Mouse (Mus musculus): ENCODE results near the gene Hist2h2aa2.
"Not testable (repeated sequence)": the region's sequence is repeated elsewhere in the genome, so short reads cannot be mapped to it uniquely, and the experiment has no call there.

Gene Hist2h2aa2

GRCm38 (mm10) chr3:96261623-96262022, 21.5 kb upstream of the Hist2h2aa2 start:
- no peak for DNase-seq (ENCODE audit: low spot score)

- no peak for DNase-seq (ENCODE audit: low spot score)
Measured at GRCm38 (mm10) chr3:96260220-96260619, 20.1 kb upstream of the Hist2h2aa2 start.

GRCm38 (mm10) chr3:96257190-96257589, 17.1 kb upstream of the Hist2h2aa2 start:
- no peak for DNase-seq (ENCODE audit: low spot score)

GRCm38 (mm10) chr3:96255926-96256593, 16.0 kb upstream of the Hist2h2aa2 start:
- no peak for DNase-seq (ENCODE audit: low spot score)

- no peak for DNase-seq (ENCODE audit: low spot score)
Measured at GRCm38 (mm10) chr3:96254683-96255355, 14.7 kb upstream of the Hist2h2aa2 start.

- DNase-seq (ENCODE audit: low spot score), result no peak
Measured at GRCm38 (mm10) chr3:96251787-96252186, 11.7 kb upstream of the Hist2h2aa2 start.

- DNase-seq (ENCODE audit: low spot score), result no peak
Measured at GRCm38 (mm10) chr3:96250890-96251289, 10.8 kb upstream of the Hist2h2aa2 start.

GRCm38 (mm10) chr3:96249034-96249345, 8.9 kb upstream of the Hist2h2aa2 start:
- DNase-seq (ENCODE audit: low spot score), result no peak

- DNase-seq (ENCODE audit: low spot score), result no peak
Measured at GRCm38 (mm10) chr3:96248141-96249033, 8.3 kb upstream of the Hist2h2aa2 start.

- DNase-seq (ENCODE audit: low spot score), result no peak
Measured at GRCm38 (mm10) chr3:96247356-96248140, 7.5 kb upstream of the Hist2h2aa2 start.

GRCm38 (mm10) chr3:96246427-96246856, 6.4 kb upstream of the Hist2h2aa2 start, which contains the start of gene Hist2h3c1:
Gene Hist2h3c1, plus strand, starts transcription at chr3:96246685.
- not testable (repeated sequence) for DNase-seq (ENCODE audit: low spot score)

- not testable (repeated sequence) for DNase-seq (ENCODE audit: low spot score)
Measured at GRCm38 (mm10) chr3:96246018-96246417, 5.9 kb upstream of the Hist2h2aa2 start.

- peak; percentile 82 for DNase-seq (ENCODE audit: low spot score)
Measured at GRCm38 (mm10) chr3:96245003-96245886, 5.2 kb upstream of the Hist2h2aa2 start, which contains the start of gene Hist2h2aa1. Gene Hist2h2aa1, plus strand, starts transcription at chr3:96245497.

- DNase-seq (ENCODE audit: low spot score), result peak; percentile 43
Measured at GRCm38 (mm10) chr3:96243921-96244572, 4.0 kb upstream of the Hist2h2aa2 start.

- DNase-seq (ENCODE audit: low spot score), result no peak
Measured at GRCm38 (mm10) chr3:96240799-96241197, 722 bp upstream of the Hist2h2aa2 start.

- not testable (repeated sequence) for DNase-seq (ENCODE audit: low spot score)
Measured at GRCm38 (mm10) chr3:96238954-96239793, 902 bp downstream of the Hist2h2aa2 start, which contains the start of gene Hist2h3c2. Gene Hist2h3c2, minus strand, starts transcription at chr3:96239127.

GRCm38 (mm10) chr3:96237904-96238511, 2.1 kb downstream of the Hist2h2aa2 start:
- DNase-seq (ENCODE audit: low spot score), result peak; percentile 35

GRCm38 (mm10) chr3:96237335-96237903, 2.7 kb downstream of the Hist2h2aa2 start:
- no peak for DNase-seq (ENCODE audit: low spot score)

Data from adipocyte (in vitro differentiated cells).